In the genomic region with DNA sequence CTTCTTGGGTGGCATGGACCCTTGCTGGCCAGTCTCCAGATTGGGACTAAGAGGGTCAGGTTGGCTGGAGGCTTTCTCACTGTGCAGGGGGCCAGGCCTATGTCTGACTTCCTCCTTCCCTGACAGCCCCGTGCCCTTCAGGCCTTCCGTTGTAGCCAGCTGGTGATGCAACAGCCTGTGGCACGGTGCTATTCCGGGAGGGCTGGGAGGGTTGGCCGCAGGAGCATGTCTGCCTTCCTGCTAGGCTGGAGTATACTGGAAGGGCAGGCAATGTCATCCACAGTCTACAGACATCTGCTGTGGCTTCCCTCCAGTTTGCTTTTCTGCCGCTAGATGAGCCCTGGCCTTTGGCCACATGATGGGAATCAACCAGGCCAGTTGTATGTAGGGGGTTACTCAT, we compare ENCODE assay signal across 10 mouse cellular contexts. TPM values are rescaled to one million over a fixed set of nuclear protein-coding genes. Genes with fewer than 3 reads are reported as not detected.
DNase-seq lines count a peak whose midpoint lies in the region; ATAC-seq and TF ChIP-seq lines count a peak whose summit lies in the region.
"Had no signal": no experiment of that assay in that cellular context is flagged by ENCODE, and none has a peak within 500 bp of the region (broad histone marks: within the 10 kb centered on the region; RNA-seq: fewer than 3 reads in every experiment).

No protein-coding gene starts in this region.

- no peaks in the 10 kb centered on the region for H3K9me3 ChIP-seq in midbrain, postnatal 0 days (ENCODE audit: low read length)
- no peaks in the 10 kb centered on the region for H3K9me3 ChIP-seq in midbrain, embryonic 13.5 days
- H3K9me3 ChIP-seq in liver, embryonic 15.5 days (replicated peaks), result no peaks in the 10 kb centered on the region
- H3K9me3 ChIP-seq: neural tube, embryonic 13.5 days had no signal

- H3K27ac ChIP-seq in midbrain, postnatal 0 days (ENCODE audit: low read depth, low read length), result no peak overlapping the region
- no peak overlapping the region for H3K27ac ChIP-seq in midbrain, embryonic 13.5 days
- no peak overlapping the region for H3K27ac ChIP-seq in liver, embryonic 15.5 days (replicated peaks)
- no peak overlapping the region for H3K27ac ChIP-seq in small intestine, adult 2 months (ENCODE audit: insufficient read depth, low read depth, low read length)
- H3K27ac ChIP-seq: neural tube, embryonic 13.5 days had no signal

- no peaks in the 10 kb centered on the region for H3K4me1 ChIP-seq in midbrain, postnatal 0 days (ENCODE audit: insufficient read depth, low read length)
- no peaks in the 10 kb centered on the region for H3K4me1 ChIP-seq in midbrain, embryonic 13.5 days (replicated peaks)
- H3K4me1 ChIP-seq in liver, embryonic 15.5 days (replicated peaks), result 0 out of 2 replicates have a peak, but pooled peaks cover 8% of the 10 kb centered on the region
- H3K4me1 ChIP-seq in small intestine, adult 2 months (ENCODE audit: control insufficient read depth, insufficient read depth, insufficient read length, low read length), result peaks cover 11% of the 10 kb centered on the region
- H3K4me1 ChIP-seq: neural tube, embryonic 13.5 days had no signal

- no peaks in the 10 kb centered on the region for H3K27me3 ChIP-seq in midbrain, postnatal 0 days (ENCODE audit: insufficient read depth, low read length)
- H3K27me3 ChIP-seq in midbrain, embryonic 13.5 days, result no peaks in the 10 kb centered on the region
- no peaks in the 10 kb centered on the region for H3K27me3 ChIP-seq in liver, embryonic 15.5 days
- H3K27me3 ChIP-seq in small intestine, adult 2 months (ENCODE audit: control insufficient read depth, insufficient read depth, low read length), result no peaks in the 10 kb centered on the region
- H3K27me3 ChIP-seq: neural tube, embryonic 13.5 days had no signal

- no peak for ATAC-seq in cerebellum, adult (ENCODE audit: insufficient number of reproducible peaks, low FRiP score, low TSS enrichment)
- no peak; the same call in 1 of the 2 replicates for ATAC-seq in midbrain, postnatal 0 days (ENCODE audit: low FRiP score)
- no peak for ATAC-seq in midbrain, embryonic 13.5 days
- peak; percentile 36 for ATAC-seq in liver, embryonic 15.5 days (ENCODE audit: insufficient read depth)
- ATAC-seq in erythroblast, adult 5-6 weeks (replicated peaks; ENCODE audit: low FRiP score, poor library complexity, severe bottlenecking), result no peak

- peaks cover 23% of the 10 kb centered on the region for H3K36me3 ChIP-seq in midbrain, postnatal 0 days (ENCODE audit: insufficient read depth, low read length)
- peaks cover 27% of the 10 kb centered on the region for H3K36me3 ChIP-seq in midbrain, embryonic 13.5 days
- peaks cover 9% of the 10 kb centered on the region for H3K36me3 ChIP-seq in liver, embryonic 15.5 days (replicated peaks)
- peaks cover 2% of the 10 kb centered on the region; the same call in 1 of the 2 replicates for H3K36me3 ChIP-seq in small intestine, adult 2 months (ENCODE audit: control insufficient read depth, insufficient read depth, low read length)

- 86% methylated on average over 6 of the region's 6 CpGs for WGBS in midbrain, postnatal 0 days
- WGBS in midbrain, embryonic 13.5 days, result 91% methylated on average over 6 of the region's 6 CpGs
- WGBS in liver, embryonic 15.5 days (ENCODE audit: insufficient replicate concordance), result 17% methylated on average over 6 of the region's 6 CpGs
- 68% methylated on average over 6 of the region's 6 CpGs for WGBS in small intestine, adult 2 months

- H3K4me3 ChIP-seq in midbrain, postnatal 0 days (ENCODE audit: low read depth, low read length), result no peak overlapping the region
- H3K4me3 ChIP-seq in midbrain, embryonic 13.5 days (replicated peaks), result no peak overlapping the region
- H3K4me3 ChIP-seq in liver, embryonic 15.5 days (replicated peaks), result peak overlapping the region; percentile 38
- peak overlapping the region; percentile 32 for H3K4me3 ChIP-seq in small intestine, adult 2 months (ENCODE audit: low read depth, low read length)
- H3K4me3 ChIP-seq: neural tube, embryonic 13.5 days had no signal

- H3K4me2 ChIP-seq in midbrain, postnatal 0 days (ENCODE audit: low read depth, low read length, poor library complexity, severe bottlenecking), result no peak overlapping the region
- no peak overlapping the region for H3K4me2 ChIP-seq in midbrain, embryonic 13.5 days (replicated peaks)
- H3K4me2 ChIP-seq in liver, embryonic 15.5 days, result peak overlapping the region; percentile 23
- H3K4me2 ChIP-seq: neural tube, embryonic 13.5 days had no signal

- no peak for TF ChIP-seq CTCF in midbrain, postnatal 0 days (IDR thresholded peaks at IDR 0.05)
- no peak for TF ChIP-seq CTCF in small intestine, adult 2 months (IDR thresholded peaks at IDR 0.05; ENCODE audit: extremely low read depth, insufficient read length, insufficient replicate concordance, low read depth, low read length)

- peak; percentile 74 to 77 for DNase-seq in cerebellum, postnatal 10 days
- peak; percentile 40 for DNase-seq in midbrain, postnatal 0 days (ENCODE audit: low spot score)
- DNase-seq in ovary, postnatal 14 days (ENCODE audit: low spot score), result no peak
- DNase-seq: kidney, postnatal 14 days had no signal

- H3K9ac ChIP-seq in midbrain, postnatal 0 days (replicated peaks; ENCODE audit: low read length, poor library complexity, severe bottlenecking), result no peak overlapping the region
- no peak overlapping the region for H3K9ac ChIP-seq in midbrain, embryonic 13.5 days (replicated peaks)
- no peak overlapping the region for H3K9ac ChIP-seq in liver, embryonic 15.5 days
- H3K9ac ChIP-seq: neural tube, embryonic 13.5 days had no signal

- TF ChIP-seq POLR2A in small intestine, adult 2 months (IDR thresholded peaks at IDR 0.05; ENCODE audit: low read depth, low read length), result no peak

RNA-seq across cellular contexts. Expression of gene Card9, which starts 0.7 kb away (rescaled TPM):
- total RNA-seq in midbrain, postnatal 0 days (2014; rRNA removed), result 7.0 and 11.9 TPM in 2 replicates
- polyA plus RNA-seq in midbrain, postnatal 0 days (2015; fragmentation: Nextera tagmentation; extraction: Ambion mirVana), result 1.4 and 1.6 TPM in 2 replicates
- polyA plus RNA-seq in midbrain, embryonic 13.5 days (2015; fragmentation: Nextera tagmentation; extraction: Ambion mirVana), result 1.4 and 2.3 TPM in 2 replicates
- 2.3 and 2.9 TPM in 2 replicates for polyA plus RNA-seq in liver, embryonic 15.5 days (2015; fragmentation: Nextera tagmentation; extraction: Ambion mirVana)
- 3.3 and 4.5 TPM in 2 replicates for polyA plus RNA-seq in small intestine, adult 2 months (2012; rRNA removed)
- 5.9 and 11.9 TPM in 2 replicates for total RNA-seq in erythroblast, adult 5-6 weeks (2015; ENCODE audit: low replicate concordance)
- 20.4 and 32.5 TPM in 2 replicates for total RNA-seq in erythroblast, adult 5-6 weeks (2017; ENCODE audit: low replicate concordance)

RNA-seq across cellular contexts. Expression of gene Dnlz, which starts 8.1 kb away (rescaled TPM):
- 27.4 and 34.3 TPM in 2 replicates for total RNA-seq in midbrain, postnatal 0 days (2014; rRNA removed)
- 24.1 and 26.0 TPM in 2 replicates for polyA plus RNA-seq in midbrain, postnatal 0 days (2015; fragmentation: Nextera tagmentation; extraction: Ambion mirVana)
- 28.1 and 30.6 TPM in 2 replicates for polyA plus RNA-seq in midbrain, embryonic 13.5 days (2015; fragmentation: Nextera tagmentation; extraction: Ambion mirVana)
- 8.3 and 9.8 TPM in 2 replicates for polyA plus RNA-seq in liver, embryonic 15.5 days (2015; fragmentation: Nextera tagmentation; extraction: Ambion mirVana)
- 12.6 and 23.7 TPM in 2 replicates for polyA plus RNA-seq in small intestine, adult 2 months (2012; rRNA removed)
- 2.7 TPM in 1 of 2 replicates, not detected in the other for total RNA-seq in erythroblast, adult 5-6 weeks (2015; ENCODE audit: low replicate concordance)
- 1.1 and 2.0 TPM in 2 replicates for total RNA-seq in erythroblast, adult 5-6 weeks (2017; ENCODE audit: low replicate concordance)

RNA-seq across cellular contexts. Expression of gene Snapc4, which starts 20.5 kb away (rescaled TPM):
- total RNA-seq in midbrain, postnatal 0 days (2014; rRNA removed), result 44.7 and 66.4 TPM in 2 replicates
- 27.8 and 29.1 TPM in 2 replicates for polyA plus RNA-seq in midbrain, postnatal 0 days (2015; fragmentation: Nextera tagmentation; extraction: Ambion mirVana)
- polyA plus RNA-seq in midbrain, embryonic 13.5 days (2015; fragmentation: Nextera tagmentation; extraction: Ambion mirVana), result 28.2 and 32.3 TPM in 2 replicates
- 8.4 and 10.8 TPM in 2 replicates for polyA plus RNA-seq in liver, embryonic 15.5 days (2015; fragmentation: Nextera tagmentation; extraction: Ambion mirVana)
- polyA plus RNA-seq in small intestine, adult 2 months (2012; rRNA removed), result 14.0 and 20.4 TPM in 2 replicates
- total RNA-seq in erythroblast, adult 5-6 weeks (2015; ENCODE audit: low replicate concordance), result 2.9 and 12.3 TPM in 2 replicates
- 0.85 and 7.4 TPM in 2 replicates for total RNA-seq in erythroblast, adult 5-6 weeks (2017; ENCODE audit: low replicate concordance)

RNA-seq across cellular contexts. Expression of gene Entr1, which starts 29.1 kb away (rescaled TPM):
- total RNA-seq in midbrain, postnatal 0 days (2014; rRNA removed), result 157 and 162 TPM in 2 replicates
- polyA plus RNA-seq in midbrain, postnatal 0 days (2015; fragmentation: Nextera tagmentation; extraction: Ambion mirVana), result 144 and 156 TPM in 2 replicates
- 165 and 166 TPM in 2 replicates for polyA plus RNA-seq in midbrain, embryonic 13.5 days (2015; fragmentation: Nextera tagmentation; extraction: Ambion mirVana)
- polyA plus RNA-seq in liver, embryonic 15.5 days (2015; fragmentation: Nextera tagmentation; extraction: Ambion mirVana), result 38.2 and 42.8 TPM in 2 replicates
- 31.3 and 60.0 TPM in 2 replicates for polyA plus RNA-seq in small intestine, adult 2 months (2012; rRNA removed)
- 17.8 and 25.0 TPM in 2 replicates for total RNA-seq in erythroblast, adult 5-6 weeks (2015; ENCODE audit: low replicate concordance)
- 17.3 and 19.2 TPM in 2 replicates for total RNA-seq in erythroblast, adult 5-6 weeks (2017; ENCODE audit: low replicate concordance)

RNA-seq across cellular contexts. Expression of gene Pmpca, which starts 29.2 kb away (rescaled TPM):
- 64.8 and 71.1 TPM in 2 replicates for total RNA-seq in midbrain, postnatal 0 days (2014; rRNA removed)
- 85.1 and 91.9 TPM in 2 replicates for polyA plus RNA-seq in midbrain, postnatal 0 days (2015; fragmentation: Nextera tagmentation; extraction: Ambion mirVana)
- polyA plus RNA-seq in midbrain, embryonic 13.5 days (2015; fragmentation: Nextera tagmentation; extraction: Ambion mirVana), result 107 and 110 TPM in 2 replicates
- polyA plus RNA-seq in liver, embryonic 15.5 days (2015; fragmentation: Nextera tagmentation; extraction: Ambion mirVana), result 61.5 and 61.6 TPM in 2 replicates
- polyA plus RNA-seq in small intestine, adult 2 months (2012; rRNA removed), result 12.0 and 17.7 TPM in 2 replicates
- 6.5 TPM in 2 replicates for total RNA-seq in erythroblast, adult 5-6 weeks (2015; ENCODE audit: low replicate concordance)
- total RNA-seq in erythroblast, adult 5-6 weeks (2017; ENCODE audit: low replicate concordance), result 12.1 and 24.0 TPM in 2 replicates

Comparison
In these comparisons a context has a peak if more than half of its experiments do, and no peak if none do; other contexts are left out.
1. H3K4me3 ChIP-seq: peak in liver, embryonic 15.5 days (single experiment) and small intestine, adult 2 months (single experiment); none in midbrain, postnatal 0 days (single experiment) and midbrain, embryonic 13.5 days (single experiment).